Mouse (Mus musculus) inflammation-experienced regulatory T-cells, adult 6 months (primary cell): ENCODE measurements around the gene Rpl34. TPM values are rescaled to one million over a fixed set of nuclear protein-coding genes. Genes with fewer than 3 reads are reported as not detected.

Experiments
- ATAC-seq: one replicate; pipeline ENCODE4 v1.8.0; 2017
- polyA plus RNA-seq, 3 experiments: library from polyadenylated mRNA; unstranded; fragments of 100-300 nt; shearing (Covaris generic); gene quantifications; one replicate each; pipeline ENCODE4 v1.2.1; 2017

Gene Rpl34
- polyA plus RNA-seq, 3 experiments from 2014 or later: 1,409 to 2,029 (median 2,022) TPM

- no peak for ATAC-seq
Observed at GRCm38 (mm10) chr3:130712891-130713290, 17.3 kb downstream of the Rpl34 start.

- ATAC-seq: no peak
Observed at GRCm38 (mm10) chr3:130710103-130710502, 20.1 kb downstream of the Rpl34 start.

- ATAC-seq: peak; percentile 96
Observed at GRCm38 (mm10) chr3:130708967-130709924, 21.0 kb downstream of the Rpl34 start, which contains the start of gene Ostc. Ostc (minus strand) TSS chr3:130709444.

GRCm38 (mm10) chr3:130708529-130708928 lies 21.7 kb downstream of the Rpl34 start:
- ATAC-seq: no peak

GRCm38 (mm10) chr3:130702289-130702688 lies 27.9 kb downstream of the Rpl34 start:
- no peak for ATAC-seq

GRCm38 (mm10) chr3:130697622-130698021 lies 32.6 kb downstream of the Rpl34 start:
- ATAC-seq: no peak

- ATAC-seq: no peak
Observed at GRCm38 (mm10) chr3:130694705-130695104, 35.5 kb downstream of the Rpl34 start.

- no peak for ATAC-seq
Observed at GRCm38 (mm10) chr3:130694041-130694593, 36.1 kb downstream of the Rpl34 start.

- ATAC-seq: peak; percentile 46
Observed at GRCm38 (mm10) chr3:130691596-130692170, 38.5 kb downstream of the Rpl34 start.

- ATAC-seq: peak; percentile 92
Observed at GRCm38 (mm10) chr3:130690834-130691595, 39.2 kb downstream of the Rpl34 start.

- ATAC-seq: no peak
Observed at GRCm38 (mm10) chr3:130689630-130690029, 40.6 kb downstream of the Rpl34 start.

- ATAC-seq: no peak
Observed at GRCm38 (mm10) chr3:130687051-130687450, 43.1 kb downstream of the Rpl34 start.

- ATAC-seq: no peak
Observed at GRCm38 (mm10) chr3:130685014-130685366, 45.2 kb downstream of the Rpl34 start.

GRCm38 (mm10) chr3:130684276-130685013 lies 45.8 kb downstream of the Rpl34 start:
- ATAC-seq: no peak

GRCm38 (mm10) chr3:130683836-130684235 lies 46.4 kb downstream of the Rpl34 start:
- ATAC-seq: no peak

- no peak for ATAC-seq
Observed at GRCm38 (mm10) chr3:130682183-130682582, 48.0 kb downstream of the Rpl34 start.

GRCm38 (mm10) chr3:130681226-130681625 lies 49.0 kb downstream of the Rpl34 start:
- no peak for ATAC-seq

GRCm38 (mm10) chr3:130677671-130678460 lies 52.3 kb downstream of the Rpl34 start:
- ATAC-seq: no peak
